Mouse (Mus musculus): Measurements from ENCODE around the gene Thrsp. TPM values are rescaled to one million over a fixed set of nuclear protein-coding genes. Genes with fewer than 3 reads are reported as not detected.
A peak's percentile ranks its signal among the peaks of the same experiment; 100 is the strongest.

The Thrsp gene
- total and polyA plus RNA-seq, 2 experiments from 2014 or later = 6.3 to 6.4 TPM

DNA sequence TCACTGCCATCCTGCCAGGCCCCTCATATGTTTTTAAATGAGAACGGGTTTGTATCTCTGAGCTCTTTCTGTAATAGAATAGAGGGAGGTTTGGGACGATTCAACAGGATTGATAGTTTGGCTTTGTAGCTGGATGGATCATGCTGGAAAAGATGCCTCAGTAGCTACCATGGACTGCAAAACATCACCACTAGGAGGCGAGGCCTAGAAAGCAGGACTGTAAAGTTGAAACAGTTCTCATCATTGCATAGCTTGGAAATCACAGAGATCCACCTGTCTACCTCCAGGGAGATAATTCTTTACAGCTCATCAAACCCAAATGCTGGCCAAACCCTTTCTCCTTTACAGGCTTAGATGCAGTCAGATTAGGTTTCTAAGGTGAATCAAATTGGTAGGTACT, 6.0 kb downstream of the Thrsp start:
- peaks cover 12% of the 10 kb centered on the region; the same call in 1 of the 2 replicates for H3K36me3 ChIP-seq (ENCODE audit: insufficient read depth, low read length)
- H3K9me3 ChIP-seq (ENCODE audit: low read length) = no peaks in the 10 kb centered on the region
- peak; percentile 60 for TF ChIP-seq CTCF (IDR thresholded peaks at IDR 0.05; ENCODE audit: low read depth)
- H3K9ac ChIP-seq (replicated peaks; ENCODE audit: low read length) = no peak overlapping the region
- ATAC-seq (no peak), DNase-seq (ENCODE audit: low spot score) (no peak)
- H3K4me1 ChIP-seq (ENCODE audit: insufficient read depth, low read length) = no peaks in the 10 kb centered on the region
- H3K27me3 ChIP-seq (ENCODE audit: insufficient read depth, low read length) = no peaks in the 10 kb centered on the region
- WGBS = 69% methylated on average over 3 of the region's 3 CpGs
- no peak overlapping the region for H3K4me2 ChIP-seq (ENCODE audit: low read depth, low read length)
- no peak overlapping the region for H3K4me3 ChIP-seq (ENCODE audit: low read length)
- no peak overlapping the region for H3K27ac ChIP-seq

DNA sequence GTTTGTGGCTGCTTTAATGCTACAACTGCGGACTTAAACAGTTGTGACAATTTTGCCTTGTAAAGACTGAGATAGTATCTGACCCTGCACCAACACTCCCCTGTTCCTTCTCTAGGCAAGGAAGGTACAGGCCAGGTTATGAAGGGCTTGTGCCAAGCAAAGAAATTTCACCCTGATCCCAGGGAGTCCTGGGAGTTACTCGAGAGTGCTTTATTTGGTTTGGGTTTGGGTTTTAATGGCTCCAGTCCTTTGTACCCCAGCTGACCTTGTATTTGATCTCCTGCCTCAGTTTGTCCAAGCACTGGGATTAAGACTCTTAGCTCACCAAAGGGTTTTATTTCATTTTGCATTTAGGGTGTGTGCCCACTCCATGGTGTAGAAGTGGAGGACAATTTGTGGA, 6.4 kb downstream of the Thrsp start:
- Histone ChIP-seq H3K27ac (no peak overlapping the region), H3K4me1 (ENCODE audit: insufficient read depth, low read length) (no peaks in the 10 kb centered on the region), H3K27me3 (ENCODE audit: insufficient read depth, low read length) (no peaks in the 10 kb centered on the region), H3K4me2 (ENCODE audit: low read depth, low read length) (no peak overlapping the region), H3K9me3 (ENCODE audit: low read length) (no peaks in the 10 kb centered on the region), H3K4me3 (ENCODE audit: low read length) (no peak overlapping the region), H3K9ac (replicated peaks; ENCODE audit: low read length) (no peak overlapping the region), H3K36me3 (ENCODE audit: insufficient read depth, low read length) (peaks cover 12% of the 10 kb centered on the region; the same call in 1 of the 2 replicates)
- TF ChIP-seq CTCF (IDR thresholded peaks at IDR 0.05; ENCODE audit: low read depth) = no peak
- DNase-seq (ENCODE audit: low spot score) (no peak), ATAC-seq (no peak)
- 100% methylated on average over 2 of the region's 2 CpGs for WGBS

DNA sequence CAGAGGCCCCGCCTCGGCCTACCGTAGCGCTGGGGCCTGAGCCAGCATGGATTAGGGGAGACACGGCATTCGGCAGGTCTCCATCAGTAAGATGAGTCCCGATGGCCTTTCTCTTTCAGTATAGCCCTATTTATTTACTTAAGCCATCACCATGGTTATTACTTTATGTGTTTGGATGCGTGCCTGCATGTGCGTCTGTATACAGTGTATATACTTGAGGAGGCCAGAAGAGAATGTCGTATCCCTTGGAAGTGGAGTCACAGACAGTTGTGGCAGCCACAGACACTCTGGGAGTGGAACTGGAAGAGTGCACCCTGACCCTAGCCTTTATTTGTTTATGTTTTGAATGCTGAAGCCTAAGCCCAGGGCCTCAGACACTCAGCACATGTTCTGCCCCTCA, 10.4 kb downstream of the Thrsp start:
- TF ChIP-seq CTCF (IDR thresholded peaks at IDR 0.05; ENCODE audit: low read depth) = no peak
- Histone ChIP-seq H3K27me3 (ENCODE audit: insufficient read depth, low read length) (no peaks in the 10 kb centered on the region), H3K36me3 (ENCODE audit: insufficient read depth, low read length) (peaks cover 8% of the 10 kb centered on the region; the same call in 1 of the 2 replicates), H3K27ac (no peak overlapping the region), H3K9ac (replicated peaks; ENCODE audit: low read length) (no peak overlapping the region), H3K4me1 (ENCODE audit: insufficient read depth, low read length) (no peaks in the 10 kb centered on the region), H3K4me3 (ENCODE audit: low read length) (no peak overlapping the region), H3K9me3 (ENCODE audit: low read length) (no peaks in the 10 kb centered on the region), H3K4me2 (ENCODE audit: low read depth, low read length) (no peak overlapping the region)
- ATAC-seq (no peak), DNase-seq (ENCODE audit: low spot score) (no peak)
- 76% methylated on average over 10 of the region's 10 CpGs for WGBS

DNA sequence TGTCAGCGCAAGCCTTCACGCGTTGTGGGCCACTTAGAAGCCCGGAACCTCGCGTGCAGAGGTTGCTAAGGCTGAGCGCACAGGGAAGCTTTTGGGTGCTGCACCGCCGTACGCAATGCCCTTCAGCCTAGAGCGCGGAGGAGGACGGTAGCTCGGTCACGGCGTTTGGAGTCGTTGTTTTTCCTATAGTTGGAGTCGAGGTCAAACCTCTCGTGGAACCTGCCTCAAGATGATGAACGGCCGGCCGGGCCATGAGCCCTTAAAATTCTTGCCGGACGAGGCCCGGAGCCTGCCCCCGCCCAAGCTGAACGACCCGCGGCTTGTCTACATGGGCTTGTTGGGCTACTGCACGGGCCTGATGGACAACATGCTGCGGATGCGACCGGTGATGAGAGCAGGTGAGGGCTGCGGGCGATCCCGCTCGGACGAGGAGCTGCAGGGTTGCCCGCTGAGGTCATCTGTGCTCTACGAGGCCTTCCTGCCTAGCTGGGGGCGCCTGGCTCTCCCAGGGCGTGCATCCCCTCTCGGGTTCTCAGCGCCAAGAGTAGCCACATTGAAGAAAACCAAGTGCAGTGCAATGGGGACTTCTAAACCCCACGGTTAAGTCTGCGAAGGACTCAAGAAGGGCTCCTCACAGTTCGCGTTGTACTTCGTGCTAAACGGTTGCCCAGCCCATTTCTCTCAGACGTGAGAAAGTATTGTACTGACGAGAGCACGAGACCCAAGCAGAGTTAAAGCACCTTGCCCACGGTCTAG, 17.4 kb downstream of the Thrsp start, which contains the start of gene Ndufc2:
Ndufc2 (plus strand) TSS at position 44 of the 756 bp plus-strand sequence.
- ATAC-seq = peak; percentile 95
- Histone ChIP-seq H3K9ac (replicated peaks; ENCODE audit: low read length) (peak within 1 kb of the TSS; percentile 97), H3K27me3 (ENCODE audit: insufficient read depth, low read length) (no peaks in the 10 kb centered on the region)

DNA sequence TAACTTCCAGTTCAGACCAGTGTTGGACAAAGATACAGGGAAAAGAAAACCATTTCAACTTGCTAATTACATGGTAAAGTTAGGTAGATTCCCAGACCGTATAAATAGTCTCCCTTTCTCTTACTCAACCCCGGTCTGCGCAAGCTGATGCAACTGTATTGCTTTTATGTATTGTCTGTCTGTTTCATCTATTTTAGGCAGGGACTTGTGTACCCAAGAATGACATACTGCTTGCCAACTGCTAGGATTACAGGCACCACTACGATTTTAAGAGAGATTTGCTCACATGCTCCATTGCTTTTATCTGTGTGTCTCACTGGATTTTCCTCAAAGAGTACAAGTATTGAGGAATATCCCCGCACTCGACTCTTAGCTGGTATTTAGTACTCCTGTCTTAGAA, 18.6 kb downstream of the Thrsp start:
- Histone ChIP-seq H3K27me3 (ENCODE audit: insufficient read depth, low read length) (no peaks in the 10 kb centered on the region), H3K4me2 (ENCODE audit: low read depth, low read length) (no peak overlapping the region), H3K27ac (no peak overlapping the region), H3K9me3 (ENCODE audit: low read length) (no peaks in the 10 kb centered on the region), H3K9ac (replicated peaks; ENCODE audit: low read length) (no peak overlapping the region), H3K4me1 (ENCODE audit: insufficient read depth, low read length) (peaks cover 10% of the 10 kb centered on the region; the same call in 1 of the 2 replicates), H3K4me3 (ENCODE audit: low read length) (no peak overlapping the region), H3K36me3 (ENCODE audit: insufficient read depth, low read length) (no peaks in the 10 kb centered on the region)
- 78% methylated on average over 6 of the region's 6 CpGs for WGBS
- ATAC-seq = no peak
- DNase-seq (ENCODE audit: low spot score) = no peak
- no peak for TF ChIP-seq CTCF (IDR thresholded peaks at IDR 0.05; ENCODE audit: low read depth)

More for the DNA sequence above, 17.4 kb downstream of the Thrsp start, which contains the start of gene Ndufc2:
- no peak for TF ChIP-seq CTCF (IDR thresholded peaks at IDR 0.05; ENCODE audit: low read depth)
- peak; percentile 93 for DNase-seq (ENCODE audit: low spot score)
- Histone ChIP-seq H3K27ac (peak within 1 kb of the TSS; percentile 95), H3K36me3 (ENCODE audit: insufficient read depth, low read length) (no peaks in the 10 kb centered on the region), H3K4me2 (ENCODE audit: low read depth, low read length) (peak within 1 kb of the TSS; percentile 68), H3K4me1 (ENCODE audit: insufficient read depth, low read length) (peaks cover 10% of the 10 kb centered on the region; the same call in 1 of the 2 replicates), H3K4me3 (ENCODE audit: low read length) (peak within 1 kb of the TSS; percentile 73), H3K9me3 (ENCODE audit: low read length) (no peaks in the 10 kb centered on the region)
- under 1% methylated on average over 54 of the region's 54 CpGs for WGBS

GRCm38 (mm10) chr7:97394375-97394774, 23.2 kb downstream of the Thrsp start:
- H3K27ac ChIP-seq = no peak overlapping the region
- no peak overlapping the region for H3K4me2 ChIP-seq (ENCODE audit: low read depth, low read length)
- ATAC-seq (no peak), DNase-seq (ENCODE audit: low spot score) (no peak)
- H3K4me3 ChIP-seq (ENCODE audit: low read length) = no peak overlapping the region
- no peak overlapping the region for H3K9ac ChIP-seq (replicated peaks; ENCODE audit: low read length)
- no peaks in the 10 kb centered on the region for H3K27me3 ChIP-seq (ENCODE audit: insufficient read depth, low read length)
- H3K9me3 ChIP-seq (ENCODE audit: low read length) = no peaks in the 10 kb centered on the region
- TF ChIP-seq CTCF (IDR thresholded peaks at IDR 0.05; ENCODE audit: low read depth) = no peak
- WGBS = 89% methylated on average over 2 of the region's 2 CpGs
- peaks cover 5% of the 10 kb centered on the region; the same call in 1 of the 2 replicates for H3K36me3 ChIP-seq (ENCODE audit: insufficient read depth, low read length)
- H3K4me1 ChIP-seq (ENCODE audit: insufficient read depth, low read length) = no peaks in the 10 kb centered on the region

DNA sequence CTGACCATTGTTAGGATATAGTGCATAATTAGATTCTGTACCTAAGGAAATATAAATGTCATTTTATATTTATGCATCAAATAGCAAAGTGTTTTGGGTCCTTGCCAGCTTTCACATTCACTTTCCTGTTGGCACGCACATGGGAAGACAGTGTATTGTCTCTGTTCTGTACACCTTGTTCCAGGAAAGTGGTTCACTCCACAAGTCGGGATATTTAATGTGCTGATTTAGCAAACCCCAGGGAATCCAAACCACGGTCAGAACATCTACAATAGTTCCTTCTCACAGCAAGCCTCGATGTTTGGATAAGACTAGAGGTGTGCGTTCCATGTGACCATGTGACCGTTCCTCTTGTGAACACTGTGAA, 25.5 kb downstream of the Thrsp start:
- TF ChIP-seq CTCF (IDR thresholded peaks at IDR 0.05; ENCODE audit: low read depth) = no peak
- WGBS = 47% methylated on average over 6 of the region's 6 CpGs
- ATAC-seq (no peak), DNase-seq (ENCODE audit: low spot score) (no peak)
- Histone ChIP-seq H3K4me3 (ENCODE audit: low read length) (no peak overlapping the region), H3K4me1 (ENCODE audit: insufficient read depth, low read length) (no peaks in the 10 kb centered on the region), H3K9me3 (ENCODE audit: low read length) (no peaks in the 10 kb centered on the region), H3K36me3 (ENCODE audit: insufficient read depth, low read length) (peaks cover 5% of the 10 kb centered on the region), H3K9ac (replicated peaks; ENCODE audit: low read length) (no peak overlapping the region), H3K27me3 (ENCODE audit: insufficient read depth, low read length) (no peaks in the 10 kb centered on the region), H3K4me2 (ENCODE audit: low read depth, low read length) (no peak overlapping the region), H3K27ac (no peak overlapping the region)
